ENCODE assay signal across 22 mouse cellular contexts in the genomic region with DNA sequence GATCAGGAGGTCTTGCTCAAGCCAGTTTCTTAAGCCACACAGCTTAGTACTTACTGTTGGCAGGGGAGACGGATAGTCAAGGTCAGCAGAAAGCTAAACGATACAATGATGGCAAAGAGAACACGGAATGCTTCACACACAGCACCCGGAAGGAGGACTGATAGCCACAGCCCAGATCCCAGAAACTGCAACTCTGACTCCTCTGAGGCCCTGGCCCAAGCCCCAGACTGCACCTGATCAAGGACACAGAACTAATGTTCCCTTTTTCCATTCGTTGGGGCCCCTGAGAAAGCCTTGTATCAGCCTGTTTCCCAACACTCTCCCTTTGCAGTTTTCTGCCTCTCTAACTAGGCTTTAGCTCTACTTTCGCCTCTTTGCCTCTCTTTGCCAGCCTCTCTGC. TPM values are rescaled to one million over a fixed set of nuclear protein-coding genes. Genes with fewer than 3 reads are reported as not detected.
DNase-seq lines count a peak whose midpoint lies in the region; ATAC-seq and TF ChIP-seq lines count a peak whose summit lies in the region.
"Had no signal": no experiment of that assay in that cellular context is flagged by ENCODE, and none has a peak within 500 bp of the region (broad histone marks: within the 10 kb centered on the region; RNA-seq: fewer than 3 reads in every experiment).

No protein-coding gene starts in this region.

- ATAC-seq in intestine, postnatal 0 days, result no peak
- no peak for ATAC-seq in intestine, embryonic 16.5 days
- ATAC-seq: activated CD4-positive, CD25-positive, alpha-beta regulatory T cell, adult 4 months; CD4-positive, CD25-positive, alpha-beta regulatory T cell, adult 4 months; forebrain, embryonic 13.5 days; forebrain, embryonic 15.5 days; forebrain, postnatal 0 days; Patski had no signal

- no peak overlapping the region for H3K4me3 ChIP-seq in intestine, postnatal 0 days (ENCODE audit: low read depth, low read length)
- no peak overlapping the region for H3K4me3 ChIP-seq in intestine, embryonic 16.5 days (ENCODE audit: low read length)
- H3K4me3 ChIP-seq: embryonic facial prominence, embryonic 10.5 days; embryonic facial prominence, embryonic 12.5 days; forebrain, embryonic 13.5 days; forebrain, embryonic 15.5 days had no signal

- H3K4me2 ChIP-seq in intestine, postnatal 0 days (replicated peaks; ENCODE audit: low read depth), result no peak overlapping the region
- no peak overlapping the region for H3K4me2 ChIP-seq in intestine, embryonic 16.5 days (ENCODE audit: low read depth, low read length)
- H3K4me2 ChIP-seq: embryonic facial prominence, embryonic 12.5 days; forebrain, embryonic 13.5 days; forebrain, embryonic 15.5 days had no signal

- peak overlapping the region; percentile 21; the same call in 1 of the 2 replicates for H3K27ac ChIP-seq in intestine, postnatal 0 days (ENCODE audit: low read depth, low read length)
- H3K27ac ChIP-seq in intestine, embryonic 16.5 days (ENCODE audit: low read length), result no peak overlapping the region
- H3K27ac ChIP-seq: embryonic facial prominence, embryonic 10.5 days; embryonic facial prominence, embryonic 12.5 days; forebrain, embryonic 13.5 days; forebrain, embryonic 15.5 days had no signal

- no peak overlapping the region for H3K9ac ChIP-seq in intestine, postnatal 0 days (ENCODE audit: low read depth, low read length)
- no peak overlapping the region for H3K9ac ChIP-seq in intestine, embryonic 16.5 days (ENCODE audit: low read depth, low read length)
- H3K9ac ChIP-seq: embryonic facial prominence, embryonic 12.5 days; forebrain, embryonic 13.5 days; forebrain, embryonic 15.5 days; forebrain, postnatal 0 days had no signal

- DNase-seq in adrenal gland, postnatal 14 days, result peak; percentile 22
- DNase-seq in adrenal gland, adult 8-10 months, result no peak
- DNase-seq in testis, postnatal 14 days (ENCODE audit: low spot score), result peak; percentile 58
- DNase-seq: adrenal gland, adult 2 months; B cell, adult 2 months; cerebellum, adult 11-12 months; cerebellum, adult 2 months; cerebellum, adult 9-10 months; cerebellum, postnatal 10 days; cerebellum, postnatal 25 days; forebrain, postnatal 0 days had no signal

- no peaks in the 10 kb centered on the region for H3K27me3 ChIP-seq in intestine, postnatal 0 days (replicated peaks; ENCODE audit: control insufficient read depth, insufficient read depth, low read length)
- H3K27me3 ChIP-seq in intestine, embryonic 16.5 days (replicated peaks; ENCODE audit: control insufficient read depth, insufficient read depth, low read length), result no peaks in the 10 kb centered on the region
- H3K27me3 ChIP-seq: CH12.LX; embryonic facial prominence, embryonic 12.5 days; forebrain, embryonic 13.5 days; forebrain, embryonic 15.5 days had no signal

- no peak for TF ChIP-seq CTCF in intestine, postnatal 0 days (IDR thresholded peaks at IDR 0.05; ENCODE audit: low read depth)

- no peaks in the 10 kb centered on the region for H3K4me1 ChIP-seq in intestine, postnatal 0 days (replicated peaks; ENCODE audit: control insufficient read depth, insufficient read depth, low read length)
- H3K4me1 ChIP-seq in intestine, embryonic 16.5 days (ENCODE audit: control insufficient read depth, insufficient read depth, low read length), result no peaks in the 10 kb centered on the region
- H3K4me1 ChIP-seq: embryonic facial prominence, embryonic 12.5 days; forebrain, embryonic 13.5 days; forebrain, embryonic 15.5 days had no signal

- H3K9me3 ChIP-seq in intestine, postnatal 0 days (ENCODE audit: control insufficient read depth), result no peaks in the 10 kb centered on the region
- H3K9me3 ChIP-seq in intestine, embryonic 16.5 days (ENCODE audit: control insufficient read depth, low read length), result no peaks in the 10 kb centered on the region
- H3K9me3 ChIP-seq: embryonic facial prominence, embryonic 10.5 days; embryonic facial prominence, embryonic 12.5 days; forebrain, embryonic 13.5 days; forebrain, embryonic 15.5 days; G1E had no signal

- WGBS in intestine, postnatal 0 days, result 60% methylated on average over 6 of the region's 6 CpGs
- WGBS in intestine, embryonic 16.5 days, result 71% methylated on average over 6 of the region's 6 CpGs

- H3K36me3 ChIP-seq in intestine, postnatal 0 days (ENCODE audit: control insufficient read depth, insufficient read depth), result no peaks in the 10 kb centered on the region
- H3K36me3 ChIP-seq in intestine, embryonic 16.5 days (ENCODE audit: control insufficient read depth, insufficient read depth, low read length), result no peaks in the 10 kb centered on the region
- H3K36me3 ChIP-seq: embryonic facial prominence, embryonic 10.5 days; embryonic facial prominence, embryonic 12.5 days; forebrain, embryonic 15.5 days had no signal

RNA-seq across cellular contexts. Expression of a gene that starts 8.3 kb away (rescaled TPM):
- total RNA-seq in adrenal gland, postnatal 14 days (2021), result 39.3 and 47.4 TPM in 2 replicates
- 10 to 100 TPM; 46.7 to 65.8 (median 54.7) TPM for total RNA-seq in adrenal gland, adult 8-10 months (2022)
- 26.5 and 29.1 TPM in 2 replicates for polyA plus RNA-seq in intestine, postnatal 0 days (2015; fragmentation: Nextera tagmentation; extraction: Ambion mirVana)
- 62.7 and 65.6 TPM in 2 replicates for polyA plus RNA-seq in intestine, embryonic 16.5 days (2015; fragmentation: Nextera tagmentation; extraction: Ambion mirVana)
